Mouse (Mus musculus) v-Abl transformed pro-B cells (cell line): ENCODE measurements around the gene Pm20d1.

Experiments
- in situ Hi-C, 2 experiments: fragments of 400-800 bp; cut with MboI; formaldehyde crosslinking; loops; one replicate each; pipeline ENCODE4 v1.15.1; 2025; ENCODE audit not compliant: unreplicated experiment in 2 of 2

Gene Pm20d1

DNA sequence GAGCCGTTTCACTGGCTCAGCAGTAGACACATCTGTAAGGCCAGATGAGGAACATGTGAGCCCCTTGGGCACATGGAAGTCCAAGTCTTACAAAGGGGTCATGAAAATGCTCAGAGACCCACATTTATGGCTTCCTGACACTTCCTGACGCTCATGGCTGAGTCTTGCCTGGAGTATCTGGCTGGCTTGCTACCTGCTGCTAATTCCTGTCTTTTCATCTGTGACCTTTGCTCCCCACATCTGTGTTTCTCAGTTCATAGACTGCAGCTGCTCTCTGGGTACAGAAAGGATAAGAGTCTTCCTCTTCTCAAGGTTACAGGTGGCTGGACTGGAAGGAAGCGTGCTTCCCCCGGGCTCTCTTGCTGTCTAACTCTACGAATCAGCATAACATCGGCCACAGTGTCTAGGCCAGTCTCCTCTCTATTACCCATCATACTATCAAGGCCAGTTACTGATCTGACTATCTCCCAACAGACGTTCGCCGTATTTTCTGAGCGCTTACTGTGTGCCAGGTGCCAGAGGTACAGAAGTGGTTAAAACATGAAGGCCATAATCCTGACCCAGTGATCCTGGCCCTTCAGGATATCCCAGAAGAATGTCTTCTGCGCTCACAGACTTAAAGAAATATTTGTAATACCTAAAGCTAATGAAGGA, 27.5 kb downstream of the Pm20d1 start:
- in situ Hi-C loops = no loop called here

DNA sequence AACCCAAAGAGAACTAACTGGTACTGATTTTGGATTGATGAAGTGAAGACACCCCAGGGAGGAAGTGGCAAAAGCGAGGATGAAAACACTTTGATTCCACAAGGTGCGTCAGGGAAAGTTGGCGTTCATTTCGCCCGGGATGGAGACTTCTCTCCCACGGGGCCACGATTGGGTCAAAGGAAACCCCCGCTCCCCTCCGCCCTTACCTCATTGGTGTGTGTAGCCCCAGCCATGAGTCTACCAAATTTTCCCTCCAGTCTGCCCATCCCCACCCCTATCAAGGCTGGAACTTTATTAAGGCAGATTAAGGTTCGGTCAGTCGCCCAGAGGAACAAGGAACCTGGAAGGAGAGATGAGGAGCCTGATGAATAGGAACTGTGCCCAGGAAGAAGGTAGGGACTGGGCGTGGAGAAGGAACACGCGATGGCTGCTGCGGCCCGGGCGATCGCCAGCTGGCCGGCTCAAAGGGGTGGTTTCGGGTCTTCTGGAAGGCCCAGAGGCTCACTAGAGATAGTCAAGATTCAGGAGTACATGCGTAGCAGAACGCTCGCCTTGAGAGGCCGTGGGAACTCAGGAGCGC, 30.1 kb downstream of the Pm20d1 start, which contains the start of gene Slc41a1:
TSS of gene Slc41a1 (plus strand) at position 287 of the 580 bp plus-strand sequence.
- in situ Hi-C loops = no loop called here

GRCm38 (mm10) chr1:131827787-131828258, 30.6 kb downstream of the Pm20d1 start:
- in situ Hi-C loops = no loop called here

DNA sequence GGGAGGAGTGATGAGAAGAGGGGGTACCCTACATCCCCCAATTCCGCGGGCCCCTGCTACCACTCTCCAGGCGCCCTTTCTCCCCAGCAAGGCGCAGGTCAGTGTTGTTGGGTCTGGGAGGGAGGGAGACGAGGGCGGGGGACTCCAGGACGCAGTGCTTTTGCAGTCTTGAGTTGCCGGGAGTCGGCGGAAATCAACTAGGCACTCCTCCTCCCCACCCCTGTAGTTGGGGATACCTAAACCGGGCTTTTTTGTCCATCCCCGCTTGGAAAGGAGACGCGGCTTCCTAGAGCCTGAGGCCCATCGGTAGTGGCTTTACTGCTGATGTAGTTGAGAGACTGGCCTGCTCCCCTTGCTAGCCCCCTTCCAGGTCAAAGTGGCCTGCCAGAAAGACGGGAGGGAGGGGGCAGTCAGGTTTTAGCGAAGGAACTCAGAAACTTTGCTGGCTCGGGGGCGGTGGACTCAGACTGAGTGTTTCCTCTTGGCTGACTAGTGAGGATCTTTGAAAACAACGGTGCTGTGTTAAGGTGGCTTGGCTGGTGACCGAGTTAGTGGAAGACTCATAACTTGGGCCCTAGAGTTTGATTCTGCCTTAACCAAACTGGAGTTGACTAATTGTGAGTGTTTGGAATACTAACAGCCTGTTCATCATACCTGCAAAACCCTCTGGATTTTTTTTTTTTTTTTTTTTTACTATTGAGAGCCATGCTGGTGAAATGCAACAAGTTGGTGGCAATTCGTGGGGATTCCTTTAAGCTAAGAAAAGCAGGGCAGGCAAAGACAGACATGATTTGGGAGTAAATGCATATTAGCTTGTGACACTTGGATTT, 31.3 kb downstream of the Pm20d1 start:
- in situ Hi-C loops = no loop called here

DNA sequence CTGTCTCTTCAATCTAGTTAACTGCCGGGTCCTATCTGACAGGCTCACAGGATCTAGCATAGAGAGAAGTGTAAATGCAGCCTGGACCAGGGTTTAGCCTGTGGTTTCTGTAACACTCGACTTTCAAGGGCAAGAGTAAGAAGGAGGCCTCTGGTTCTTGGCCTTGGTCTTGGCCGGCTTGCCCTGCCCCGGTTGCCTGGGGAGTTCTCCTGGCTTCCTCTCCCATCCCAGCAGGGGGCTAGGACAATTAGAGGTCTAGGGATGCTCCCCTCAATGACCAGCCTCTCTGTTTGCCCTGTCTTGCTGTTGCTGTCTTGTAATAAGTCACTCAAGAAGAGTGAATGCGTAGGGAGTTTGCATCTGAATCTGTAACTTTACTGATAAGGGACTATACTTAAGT, 32.1 kb downstream of the Pm20d1 start:
- in situ Hi-C loops = no loop called here

DNA sequence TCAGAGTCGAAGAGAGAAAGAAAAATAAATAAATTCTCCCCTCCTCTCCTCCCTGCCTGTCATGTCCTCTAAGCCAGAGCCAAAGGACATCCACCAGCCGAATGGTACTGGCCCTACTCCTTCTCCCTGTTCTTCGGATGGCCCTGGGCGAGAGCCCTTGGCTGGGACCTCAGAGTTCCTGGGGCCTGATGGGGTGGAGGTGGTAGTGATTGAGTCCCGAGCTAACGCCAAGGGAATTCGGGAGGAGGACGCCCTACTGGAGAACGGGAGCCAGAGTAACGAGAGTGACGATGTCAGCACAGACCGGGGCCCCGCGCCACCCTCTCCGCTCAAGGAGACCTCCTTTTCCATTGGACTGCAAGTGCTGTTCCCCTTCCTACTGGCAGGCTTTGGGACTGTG, 33.4 kb downstream of the Pm20d1 start:
- in situ Hi-C loops = loop anchor here in 1 of 2 experiments (5.0 kb wide), 1 partner anchor 37 kb away; the partner anchor contains the start of gene Rab29

DNA sequence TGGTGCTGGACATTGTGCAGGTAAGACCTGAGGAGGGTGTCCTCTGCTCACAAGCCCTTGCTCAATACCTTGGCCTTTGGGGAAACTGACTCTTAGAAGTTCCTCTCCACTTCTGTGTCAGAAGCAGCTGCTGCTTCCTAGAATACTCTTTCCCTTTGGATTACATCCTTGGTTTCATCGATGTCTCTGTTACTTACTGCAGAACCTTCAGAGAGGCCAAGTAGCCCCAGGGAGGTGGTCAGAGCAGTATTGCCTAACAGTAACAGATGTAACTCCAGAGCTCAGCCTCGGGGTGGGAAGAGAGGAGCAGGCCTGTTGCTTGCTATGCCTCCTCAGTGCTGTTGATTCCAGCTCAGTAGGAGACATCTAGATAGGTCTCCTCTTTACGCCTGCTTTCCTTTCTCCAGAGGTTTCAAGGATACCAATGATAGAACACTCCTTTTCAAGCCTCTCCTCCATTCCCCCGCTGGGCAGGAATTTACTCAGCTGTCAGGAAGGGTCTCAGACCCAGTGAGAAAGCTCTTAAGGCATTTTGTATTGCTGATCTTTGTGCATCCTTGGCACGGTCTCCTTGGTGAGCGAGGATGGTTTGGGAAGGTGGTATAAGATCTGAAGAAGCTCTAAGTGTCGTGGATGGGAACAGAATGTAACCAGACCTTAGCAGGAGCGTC, 33.9 kb downstream of the Pm20d1 start:
- in situ Hi-C loops = loop anchor here in 1 of 2 experiments (5.0 kb wide), 1 partner anchor 36 kb away; the partner anchor contains the start of gene Rab29

GRCm38 (mm10) chr1:131837035-131837434, 39.9 kb downstream of the Pm20d1 start:
- in situ Hi-C loops = no loop called here

DNA sequence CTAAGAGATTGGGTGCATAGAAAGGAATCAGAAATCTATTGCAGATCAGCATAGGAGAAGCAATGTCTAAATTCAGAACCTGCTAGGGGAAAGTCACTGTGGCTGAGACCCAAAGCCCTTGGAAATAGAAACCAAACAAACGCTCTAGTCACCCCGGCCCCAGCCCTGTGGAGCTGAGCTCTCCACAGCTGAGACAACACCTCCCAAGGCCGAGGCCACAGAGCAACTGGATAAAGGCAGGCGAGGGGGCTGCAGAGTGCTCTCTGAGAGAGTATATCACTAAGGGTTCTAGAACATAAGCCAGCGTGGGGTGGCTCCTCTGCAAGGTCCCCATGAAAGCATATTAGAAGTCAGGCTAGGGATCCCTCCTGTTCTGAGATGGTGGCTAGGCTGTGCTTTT, 41.4 kb downstream of the Pm20d1 start:
- in situ Hi-C loops = no loop called here

- in situ Hi-C loops = no loop called here
Measured at GRCm38 (mm10) chr1:131839279-131839678, 42.1 kb downstream of the Pm20d1 start.

- in situ Hi-C loops = no loop called here
Measured at GRCm38 (mm10) chr1:131842221-131842620, 45.0 kb downstream of the Pm20d1 start.

GRCm38 (mm10) chr1:131843758-131844157, 46.6 kb downstream of the Pm20d1 start:
- in situ Hi-C loops = no loop called here

DNA sequence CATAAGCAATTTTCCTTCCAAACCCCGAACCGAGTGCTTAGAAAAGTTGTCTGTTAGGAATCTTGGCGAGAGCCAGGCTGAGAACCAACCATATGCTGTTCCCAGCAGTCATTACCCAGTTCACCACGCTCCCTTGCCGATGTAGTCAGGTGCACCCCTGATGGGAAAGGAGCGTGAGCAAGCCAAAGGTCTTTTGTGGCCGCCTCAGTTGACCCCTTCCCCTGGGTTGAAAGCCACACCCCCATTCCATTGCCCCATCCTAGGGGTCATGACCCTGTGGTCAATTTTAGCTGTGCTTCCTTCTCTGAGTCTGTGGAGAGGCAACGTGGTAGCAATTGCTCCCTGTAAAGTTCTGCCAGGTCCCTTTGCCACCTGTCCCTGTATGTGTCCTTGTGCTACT, 47.7 kb downstream of the Pm20d1 start:
- in situ Hi-C loops = no loop called here

GRCm38 (mm10) chr1:131846255-131846654, 49.1 kb downstream of the Pm20d1 start:
- in situ Hi-C loops = no loop called here

DNA sequence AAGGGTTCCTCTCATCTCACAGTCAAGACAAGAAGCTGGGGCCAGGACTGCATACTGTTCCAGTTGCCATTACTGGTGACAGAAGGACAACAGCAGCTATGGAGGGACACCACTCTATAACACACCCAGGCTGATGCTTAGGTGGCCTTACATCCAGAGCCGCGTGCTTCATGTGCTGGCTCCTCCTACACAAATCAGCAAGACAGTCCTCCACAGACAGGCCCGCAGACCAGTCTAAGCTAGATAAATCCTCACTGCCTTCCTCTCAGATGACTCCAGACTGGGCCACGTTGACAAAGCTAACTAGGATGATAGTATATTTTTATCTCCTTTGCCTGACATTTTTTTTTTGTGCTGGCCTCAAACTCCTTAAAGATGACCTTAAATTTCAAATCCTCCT, 64.6 kb downstream of the Pm20d1 start:
- in situ Hi-C loops = no loop called here

DNA sequence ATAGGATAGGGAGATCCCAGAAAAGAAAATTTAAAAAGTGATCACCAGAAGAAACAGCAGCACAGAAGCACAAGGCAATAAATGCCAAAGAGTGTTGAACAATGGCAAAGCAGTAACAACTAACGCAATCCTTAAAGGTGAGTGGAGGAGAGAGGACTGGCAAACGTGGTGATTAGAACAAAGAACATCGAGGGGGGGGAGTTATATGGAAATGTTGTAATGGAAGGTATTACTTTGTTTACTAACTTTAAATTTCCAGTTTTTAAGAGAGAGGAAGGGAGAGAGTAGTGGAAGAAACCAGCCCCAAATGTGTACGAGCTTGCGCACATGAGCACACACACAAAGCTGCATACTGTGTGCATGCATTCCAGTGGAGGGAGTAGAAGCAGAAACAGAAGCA, 68.4 kb downstream of the Pm20d1 start:
- in situ Hi-C loops = loop anchor here in 1 of 2 experiments (5.0 kb wide), 1 partner anchor 33 kb away; no protein-coding TSS in a partner anchor

DNA sequence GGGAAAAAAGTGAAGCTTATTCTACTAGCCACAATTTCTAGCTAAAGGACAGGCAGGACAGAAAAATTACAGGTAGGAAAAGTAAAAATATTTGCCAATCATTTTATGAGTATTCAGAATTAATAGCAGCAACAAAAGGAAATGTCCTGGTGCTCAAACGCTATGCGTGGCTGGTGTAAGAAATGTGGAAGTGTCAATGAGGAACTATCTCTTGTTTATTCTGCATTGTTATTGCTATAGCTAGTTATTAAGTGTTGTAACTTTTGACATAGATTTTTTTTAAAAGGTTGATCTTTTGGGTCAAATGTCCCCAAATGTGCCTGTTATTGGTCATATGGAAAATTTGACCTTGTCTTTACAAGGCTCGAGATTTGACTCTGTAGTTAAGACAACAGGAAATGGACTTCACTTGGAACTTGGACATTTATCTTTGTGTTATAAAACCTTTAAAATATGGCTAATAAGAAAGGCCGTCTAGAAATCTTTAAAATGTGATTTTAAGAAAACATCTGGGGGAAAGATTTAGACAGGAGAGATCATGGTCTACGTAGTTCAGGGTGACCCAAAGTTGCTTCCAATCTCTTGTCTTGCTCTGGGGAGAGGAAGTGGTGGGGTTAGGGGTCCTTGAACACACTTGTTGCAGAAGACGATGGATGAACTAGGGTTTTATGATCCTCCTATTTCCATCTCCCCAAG, 69.3 kb downstream of the Pm20d1 start:
- in situ Hi-C loops = loop anchor here in 1 of 2 experiments (5.0 kb wide), 1 partner anchor 34 kb away; no protein-coding TSS in a partner anchor

- in situ Hi-C loops = loop anchor here in 1 of 2 experiments (5.0 kb wide), 1 partner anchor 35 kb away; no protein-coding TSS in a partner anchor
Measured at GRCm38 (mm10) chr1:131867093-131867945, 70.1 kb downstream of the Pm20d1 start, which contains the start of gene Rab29. TSS of gene Rab29 (plus strand) at chr1:131867224.

DNA sequence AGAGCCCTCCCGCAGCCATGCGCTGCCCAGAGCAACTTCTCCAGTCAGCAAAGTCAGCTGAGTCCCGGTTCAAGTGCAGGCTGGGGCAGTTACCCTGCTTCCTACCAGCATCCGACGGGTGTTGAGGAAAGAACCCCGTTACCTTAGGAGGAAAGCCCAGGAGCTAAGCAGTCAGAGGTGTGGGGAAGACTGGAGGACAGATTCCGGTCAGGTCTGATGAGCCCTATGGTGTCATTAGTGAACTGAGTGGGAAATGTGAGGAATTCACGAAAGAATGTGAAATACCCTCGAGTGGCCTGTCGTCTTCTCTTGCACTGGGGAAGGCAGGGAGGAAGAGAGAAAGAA, 70.7 kb downstream of the Pm20d1 start:
- in situ Hi-C loops = loop anchor here in 1 of 2 experiments (5.0 kb wide), 1 partner anchor 36 kb away; no protein-coding TSS in a partner anchor
